In genomic region chrX:56274170-56274569, GRCm38 (mm10) we compare ENCODE assay signal across 8 mouse cellular contexts.
A peak's percentile ranks its signal among the peaks of the same experiment; 100 is the strongest.
DNase-seq lines count a peak whose midpoint lies in the region; ATAC-seq lines count a peak whose summit lies in the region.

No protein-coding gene starts in this region.

- peak; percentile 35 to 43 for DNase-seq in cerebellum, postnatal 10 days
- DNase-seq in cerebellum, adult 11-12 months = no peak
- DNase-seq in layer of hippocampus, adult 11-12 months (ENCODE audit: low spot score) = peak; percentile 13
- DNase-seq in layer of hippocampus, postnatal 36 days = no peak
- DNase-seq in ZHBTc4 (ENCODE audit: low read depth, low spot score) = peak; percentile 39
- DNase-seq in fibroblast of lung, adult 2 months (ENCODE audit: low read depth) = peak; percentile 8
- DNase-seq in T-cell, adult 2 months (ENCODE audit: low spot score) = no peak

- 0 out of 2 replicates have a peak, but pooled peaks have one; percentile 44 for ATAC-seq in megakaryocyte progenitor cell, adult 5-6 weeks (replicated peaks; ENCODE audit: poor library complexity)

Comparison
In these comparisons a context has a peak if more than half of its experiments do, and no peak if none do; other contexts are left out.
1. DNase-seq: peak in cerebellum, postnatal 10 days (2 of 2), layer of hippocampus, adult 11-12 months (single experiment), ZHBTc4 (single experiment) and fibroblast of lung, adult 2 months (single experiment); none in cerebellum, adult 11-12 months (single experiment), layer of hippocampus, postnatal 36 days (0 of 2) and T-cell, adult 2 months (single experiment).